Mouse (Mus musculus): Measurements from ENCODE around the gene Wnt3a.

Gene Wnt3a

GRCm38 (mm10) chr11:59290702-59291303 is at the start of gene Wnt3a:
Gene Wnt3a, minus strand, starts transcription at chr11:59290752.
- no peak for DNase-seq

- DNase-seq: no peak
Measured at GRCm38 (mm10) chr11:59338736-59339120, 48.2 kb upstream of the Wnt3a start.

- DNase-seq: no peak
Measured at GRCm38 (mm10) chr11:59337955-59338735, 47.6 kb upstream of the Wnt3a start.

GRCm38 (mm10) chr11:59336381-59336780 is 45.8 kb upstream of the Wnt3a start:
- DNase-seq: no peak

GRCm38 (mm10) chr11:59335942-59336341 is 45.4 kb upstream of the Wnt3a start:
- no peak for DNase-seq

GRCm38 (mm10) chr11:59335150-59335549 is 44.6 kb upstream of the Wnt3a start:
- no peak for DNase-seq

GRCm38 (mm10) chr11:59332938-59333337 is 42.4 kb upstream of the Wnt3a start:
- DNase-seq: no peak

- DNase-seq: no peak
Measured at GRCm38 (mm10) chr11:59331167-59331869, 40.8 kb upstream of the Wnt3a start.

GRCm38 (mm10) chr11:59330560-59330959 is 40.0 kb upstream of the Wnt3a start:
- DNase-seq: no peak

GRCm38 (mm10) chr11:59329616-59330015 is 39.1 kb upstream of the Wnt3a start:
- no peak for DNase-seq

GRCm38 (mm10) chr11:59327625-59328024 is 37.1 kb upstream of the Wnt3a start:
- DNase-seq: no peak

GRCm38 (mm10) chr11:59324777-59325176 is 34.2 kb upstream of the Wnt3a start:
- DNase-seq: no peak

GRCm38 (mm10) chr11:59322988-59323387 is 32.4 kb upstream of the Wnt3a start:
- no peak for DNase-seq

GRCm38 (mm10) chr11:59316517-59316916 is 26.0 kb upstream of the Wnt3a start:
- no peak for DNase-seq

- DNase-seq: no peak
Measured at GRCm38 (mm10) chr11:59313944-59314343, 23.4 kb upstream of the Wnt3a start.

GRCm38 (mm10) chr11:59313029-59313811 is 22.7 kb upstream of the Wnt3a start:
- no peak for DNase-seq

GRCm38 (mm10) chr11:59312501-59312900 is 21.9 kb upstream of the Wnt3a start:
- no peak for DNase-seq

GRCm38 (mm10) chr11:59312060-59312459 is 21.5 kb upstream of the Wnt3a start:
- no peak for DNase-seq

- no peak for DNase-seq
Measured at GRCm38 (mm10) chr11:59309976-59310375, 19.4 kb upstream of the Wnt3a start.

GRCm38 (mm10) chr11:59309106-59309805 is 18.7 kb upstream of the Wnt3a start:
- no peak for DNase-seq

- DNase-seq: no peak
Measured at GRCm38 (mm10) chr11:59308625-59309024, 18.1 kb upstream of the Wnt3a start.

- no peak for DNase-seq
Measured at GRCm38 (mm10) chr11:59308164-59308542, 17.6 kb upstream of the Wnt3a start.

Data from cerebellum, adult 11-12 months (tissue).